Mouse (Mus musculus) bone marrow, adult 2 months (tissue): ENCODE results near the gene Mettl17. TPM values are rescaled to one million over a fixed set of nuclear protein-coding genes. Genes with fewer than 3 reads are reported as not detected.
"Not testable (repeated sequence)": the region's sequence is repeated elsewhere in the genome, so short reads cannot be mapped to it uniquely, and the experiment has no call there.

Experiments used
- H3K27ac ChIP-seq: fragments of 200-500 bp; 2 replicates; pipeline ENCODE4 v1.5.1; 2012; ENCODE audit warnings: low read depth, mild to moderate bottlenecking, control low read depth, inconsistent platforms, low read length; ENCODE audit not compliant: control insufficient read depth, poor library complexity, insufficient read depth
- H3K4me1 ChIP-seq: fragments of 200-500 bp; 2 replicates; pipeline ENCODE4 v1.6.1; 2011; ENCODE audit warnings: low read length; ENCODE audit not compliant: control insufficient read depth, insufficient read depth
- H3K4me3 ChIP-seq: fragments of 200-500 bp; replicated peaks from 2 replicates; pipeline ENCODE3; 2011; ENCODE audit warnings: mild to moderate bottlenecking, low read depth, low read length, control low read depth; ENCODE audit not compliant: control insufficient read depth
- CTCF ChIP-seq: fragments of 200-500 bp; IDR thresholded peaks from 2 replicates; pipeline ENCODE4 v1.5.1; 2011; ENCODE audit warnings: low read length, control low read depth; ENCODE audit not compliant: control insufficient read depth, insufficient read depth
- POLR2A ChIP-seq: fragments of 200-500 bp; IDR thresholded peaks from 2 replicates; pipeline ENCODE4 v1.6.1; 2011; ENCODE audit warnings: low read depth, mild to moderate bottlenecking, control low read depth, low read length, borderline replicate concordance; ENCODE audit not compliant: control insufficient read depth
- WGBS: fragments of 180-500 bp; shearing (Covaris S2); methylation state at CpG from one replicate; pipeline ENCODE4 v1.1.7; 2018; 5-methylcytosine and 5-hydroxymethylcytosine counted together
- polyA plus RNA-seq: library from polyadenylated mRNA; stranded (reverse); fragments of >200 nt; gene quantifications from 2 replicates; pipeline ENCODE4 v1.2.4, GENCODE M21; 2011; ENCODE audit warnings: low replicate concordance; ENCODE audit not compliant: missing spikeins, insufficient read depth, insufficient read length

Gene Mettl17
- polyA plus RNA-seq, 1 experiment = 25.1 TPM

GRCm38 (mm10) chr14:51863603-51864002 is 21.0 kb upstream of the Mettl17 start:
- H3K4me3 ChIP-seq, H3K27ac ChIP-seq, H3K4me1 ChIP-seq: not testable (repeated sequence)
- 23% methylated on average over 1 of the region's 1 CpGs for WGBS
- peak; percentile 25; the same call in 1 of the 2 replicates for TF ChIP-seq CTCF

DNA sequence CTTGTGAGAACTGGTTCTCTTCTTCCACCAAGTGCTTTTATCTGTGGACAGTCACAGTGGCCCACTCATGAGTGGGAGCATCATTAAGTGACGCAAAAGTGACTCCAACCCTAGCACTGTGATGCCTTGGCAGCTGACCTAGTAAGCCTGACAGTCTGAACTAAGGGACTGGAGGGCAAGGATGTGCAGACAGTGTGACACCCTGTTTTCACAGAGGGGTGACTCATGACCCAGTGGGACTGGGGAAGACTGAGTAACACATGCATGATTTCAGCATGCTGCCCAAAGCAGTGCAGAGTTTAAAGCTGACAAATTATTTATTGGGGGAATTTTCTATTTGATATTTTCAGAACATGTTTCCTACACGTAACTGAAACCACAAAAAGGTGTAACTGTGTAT is 13.9 kb upstream of the Mettl17 start:
- TF ChIP-seq POLR2A = no peak
- TF ChIP-seq CTCF = no peak
- Histone ChIP-seq H3K27ac (no peak overlapping the region), H3K4me3 (no peak overlapping the region), H3K4me1 (no peaks in the 10 kb centered on the region)
- 58% methylated on average over 2 of the region's 2 CpGs for WGBS

DNA sequence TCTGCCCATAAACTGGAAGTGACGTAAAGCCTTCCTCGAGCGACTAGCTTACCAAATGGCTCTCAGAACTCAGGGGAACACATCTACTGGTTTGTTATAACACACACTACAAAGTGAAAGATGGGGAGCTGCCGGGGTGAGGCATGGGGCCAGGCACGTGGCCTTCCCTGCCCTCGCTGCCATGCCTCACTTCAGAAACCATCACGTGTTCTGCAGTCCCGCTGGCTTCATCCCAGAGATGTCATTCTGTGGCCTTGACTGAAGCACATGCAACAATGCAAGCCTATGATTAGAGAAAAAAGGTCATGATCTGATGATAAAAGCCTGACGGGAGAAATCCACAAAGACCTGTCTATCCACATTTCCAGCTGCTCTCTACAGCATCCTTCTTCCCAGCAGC is 12.9 kb upstream of the Mettl17 start:
- Histone ChIP-seq H3K4me1 (no peaks in the 10 kb centered on the region), H3K4me3 (no peak overlapping the region), H3K27ac (no peak overlapping the region)
- TF ChIP-seq CTCF (no peak), POLR2A (no peak)
- WGBS = 72% methylated on average over 9 of the region's 9 CpGs

GRCm38 (mm10) chr14:51877517-51877916 is 7.1 kb upstream of the Mettl17 start:
- Histone ChIP-seq H3K4me3 (no peak overlapping the region), H3K4me1 (no peaks in the 10 kb centered on the region), H3K27ac (no peak overlapping the region)
- TF ChIP-seq CTCF = no peak
- TF ChIP-seq POLR2A = no peak
- 62% methylated on average over 3 of the region's 3 CpGs for WGBS

DNA sequence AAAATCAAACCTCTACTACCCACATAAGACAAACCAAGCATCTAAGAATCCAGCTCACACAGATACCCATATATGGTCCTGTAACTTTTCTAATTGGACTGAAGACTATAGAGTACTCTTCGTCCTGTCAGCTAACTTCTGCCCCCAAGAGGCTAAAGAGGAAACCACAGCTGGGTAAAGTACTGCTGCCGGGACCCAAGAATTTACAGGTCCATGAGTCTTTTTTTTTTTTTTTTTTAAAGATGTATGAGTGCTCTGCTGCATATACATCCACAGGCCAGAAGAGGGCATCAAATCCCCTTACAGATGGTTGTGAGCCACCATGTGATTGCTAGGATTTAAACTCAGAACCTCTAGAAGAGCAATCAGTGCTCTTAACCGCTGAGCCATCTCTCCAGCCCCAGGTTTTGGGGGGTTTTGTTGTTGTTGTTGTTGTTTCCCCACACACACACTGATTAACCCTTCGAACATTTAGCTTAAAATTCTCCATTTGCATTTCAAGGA is 1.1 kb upstream of the Mettl17 start:
- H3K4me1 ChIP-seq = no peaks in the 10 kb centered on the region; the same call in 1 of the 2 replicates
- WGBS = 2% methylated on average over 4 of the region's 4 CpGs
- H3K4me3 ChIP-seq = no peak overlapping the region
- no peak overlapping the region for H3K27ac ChIP-seq
- TF ChIP-seq CTCF = no peak
- no peak for TF ChIP-seq POLR2A

GRCm38 (mm10) chr14:51884031-51884544 is 554 bp upstream of the Mettl17 start:
- Histone ChIP-seq H3K27ac (no peak overlapping the region), H3K4me1 (no peaks in the 10 kb centered on the region; the same call in 1 of the 2 replicates), H3K4me3 (no peak overlapping the region)
- TF ChIP-seq CTCF = no peak
- no peak for TF ChIP-seq POLR2A
- WGBS = under 1% methylated on average over 14 of the region's 14 CpGs

DNA sequence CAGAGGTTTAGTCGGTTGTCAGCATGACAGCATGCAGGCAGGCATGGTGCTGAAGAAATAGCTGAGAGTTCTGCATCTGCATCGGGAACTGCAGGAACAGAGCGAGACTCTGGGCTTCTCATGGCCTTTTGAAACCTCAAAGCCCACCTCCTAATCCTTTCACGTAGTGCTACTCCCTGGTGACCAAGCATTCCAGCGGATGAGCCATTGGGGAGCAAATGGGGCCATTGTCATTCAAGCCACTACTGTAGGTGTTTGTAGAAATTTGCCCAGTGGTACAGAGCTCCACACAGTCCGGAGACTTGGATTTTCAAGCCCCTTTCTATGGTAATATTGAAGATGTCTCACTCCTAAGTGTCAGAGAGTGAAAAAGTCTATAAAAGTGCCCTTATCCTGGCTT is 1.4 kb downstream of the Mettl17 start:
- TF ChIP-seq POLR2A (no peak), CTCF (no peak)
- no peaks in the 10 kb centered on the region; the same call in 1 of the 2 replicates for H3K4me1 ChIP-seq
- no peak overlapping the region for H3K27ac ChIP-seq
- H3K4me3 ChIP-seq = no peak overlapping the region
- 84% methylated on average over 6 of the region's 6 CpGs for WGBS

DNA sequence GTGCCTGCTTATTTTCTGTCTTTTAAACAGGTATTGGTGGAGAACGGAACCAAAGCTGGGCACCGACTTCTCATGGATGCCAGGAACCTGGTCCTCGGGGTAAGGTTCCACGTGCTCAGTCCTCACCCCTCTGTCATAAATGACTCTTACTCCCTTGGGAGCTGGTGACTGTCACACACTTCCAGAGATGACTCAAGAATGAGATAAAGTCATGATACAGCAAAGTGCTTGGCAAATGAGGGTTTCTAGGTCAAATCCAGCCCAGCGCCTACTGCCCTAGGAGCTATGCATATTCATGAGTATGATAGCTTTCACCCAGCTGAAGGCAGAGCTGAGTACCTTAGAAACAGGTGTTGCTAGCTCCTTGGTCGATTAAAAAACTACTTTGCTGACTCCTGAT is 5.2 kb downstream of the Mettl17 start:
- no peak overlapping the region for H3K4me3 ChIP-seq
- H3K27ac ChIP-seq = no peak overlapping the region
- no peaks in the 10 kb centered on the region; the same call in 1 of the 2 replicates for H3K4me1 ChIP-seq
- 85% methylated on average over 6 of the region's 6 CpGs for WGBS
- TF ChIP-seq POLR2A = no peak
- no peak for TF ChIP-seq CTCF

DNA sequence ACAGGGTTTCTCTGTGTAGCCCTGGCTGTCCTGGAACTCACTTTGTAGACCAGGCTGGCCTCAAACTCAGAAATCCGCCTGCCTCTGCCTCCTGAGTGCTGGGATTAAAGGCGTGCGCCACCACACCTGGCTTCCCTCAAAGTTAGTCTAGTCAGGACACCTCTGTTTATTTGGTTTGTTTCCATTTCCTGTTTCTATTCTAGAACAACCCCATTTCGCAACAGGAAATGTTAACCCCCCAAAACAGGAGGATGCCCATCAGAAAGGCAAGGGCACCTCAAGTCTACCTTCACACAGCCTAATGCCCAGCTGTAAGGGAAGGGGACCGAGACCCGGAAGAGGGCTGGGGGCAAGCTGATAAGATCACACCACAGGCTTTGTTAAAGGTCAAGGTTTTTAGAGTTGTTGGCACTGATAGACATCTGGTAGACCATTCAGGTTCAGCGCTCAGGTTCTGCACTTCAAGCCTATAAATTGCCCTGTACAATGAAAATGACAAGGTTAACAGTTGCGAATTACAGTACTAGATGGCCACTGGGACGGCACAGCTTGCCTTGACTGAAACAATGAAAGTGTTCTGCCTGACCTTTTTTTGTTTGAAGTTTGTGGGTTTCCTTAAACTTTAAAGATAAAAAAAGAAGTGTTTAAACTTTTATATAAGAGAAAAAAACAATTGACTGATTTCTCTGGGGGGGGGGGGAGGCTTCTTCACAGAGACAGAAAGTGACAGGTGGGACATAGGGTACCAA is 7.7 kb downstream of the Mettl17 start, which contains the start of gene Slc39a2:
TSS of gene Slc39a2 (plus strand) at position 699 of the 749 bp plus-strand sequence.
- TF ChIP-seq CTCF = no peak
- TF ChIP-seq POLR2A = no peak
- Histone ChIP-seq H3K4me1 (no peaks in the 10 kb centered on the region), H3K27ac (no peak within 1 kb of the TSS), H3K4me3 (no peak within 1 kb of the TSS)
- WGBS = 82% methylated on average over 9 of the region's 9 CpGs
